Mouse (Mus musculus) lung, postnatal 36 days (tissue): ENCODE measurements at regions not wholly inside any gene's neighbourhood (a gene's known extent, or its start where the extent isn't known, plus 50 kb on each side); places are given as distances from the start of the nearest gene placed in this dataset.

Experiments used
- DNase-seq: peaks from one replicate; pipeline ENCODE4 v3.0.0; 2022; ENCODE audit warnings: mixed read lengths

DNA sequence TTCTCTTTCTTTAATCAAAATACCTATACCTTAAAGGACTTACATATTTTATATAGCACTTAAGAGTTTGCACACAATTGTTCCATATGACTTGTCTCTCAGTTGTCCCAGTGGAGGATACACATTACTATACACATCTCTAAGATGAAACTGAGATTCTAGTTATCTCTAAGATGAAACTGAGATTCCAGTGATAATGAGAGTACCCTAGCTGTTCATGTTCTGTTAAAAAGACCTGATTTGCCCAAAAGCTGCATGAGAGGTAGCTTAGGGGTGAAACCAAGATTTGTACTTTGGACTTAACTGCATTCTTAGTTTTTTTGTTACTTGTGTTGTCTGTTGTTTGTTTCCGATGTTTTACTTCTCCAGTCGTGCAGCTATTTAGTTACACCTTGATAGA lies 320.3 kb upstream of the Ldb2 start:
- DNase-seq: no peak

DNA sequence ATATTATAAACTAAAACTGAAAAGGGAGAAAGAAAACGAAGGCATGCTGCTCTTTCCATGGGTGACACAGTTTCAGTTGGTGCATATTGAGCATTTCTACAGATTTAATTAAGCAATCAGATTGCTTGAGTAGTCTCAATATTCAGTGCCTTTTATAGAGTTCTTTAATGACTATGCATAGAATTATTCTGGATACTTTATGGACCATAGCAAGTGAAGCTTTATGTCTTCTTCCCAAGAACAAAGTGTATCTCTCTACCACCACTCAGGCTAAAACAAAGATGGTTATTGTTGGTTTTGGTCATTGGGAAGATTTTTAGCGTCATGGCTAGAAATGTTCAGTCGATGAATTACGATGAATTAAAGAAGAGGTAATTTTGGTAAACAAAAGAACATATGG lies 311.8 kb upstream of the Ldb2 start:
- DNase-seq: no peak

GRCm38 (mm10) chr5:45110797-45111196 lies 311.3 kb upstream of the Ldb2 start:
- DNase-seq: no peak

GRCm38 (mm10) chr5:45105236-45105816 lies 305.8 kb upstream of the Ldb2 start:
- DNase-seq: no peak

DNA sequence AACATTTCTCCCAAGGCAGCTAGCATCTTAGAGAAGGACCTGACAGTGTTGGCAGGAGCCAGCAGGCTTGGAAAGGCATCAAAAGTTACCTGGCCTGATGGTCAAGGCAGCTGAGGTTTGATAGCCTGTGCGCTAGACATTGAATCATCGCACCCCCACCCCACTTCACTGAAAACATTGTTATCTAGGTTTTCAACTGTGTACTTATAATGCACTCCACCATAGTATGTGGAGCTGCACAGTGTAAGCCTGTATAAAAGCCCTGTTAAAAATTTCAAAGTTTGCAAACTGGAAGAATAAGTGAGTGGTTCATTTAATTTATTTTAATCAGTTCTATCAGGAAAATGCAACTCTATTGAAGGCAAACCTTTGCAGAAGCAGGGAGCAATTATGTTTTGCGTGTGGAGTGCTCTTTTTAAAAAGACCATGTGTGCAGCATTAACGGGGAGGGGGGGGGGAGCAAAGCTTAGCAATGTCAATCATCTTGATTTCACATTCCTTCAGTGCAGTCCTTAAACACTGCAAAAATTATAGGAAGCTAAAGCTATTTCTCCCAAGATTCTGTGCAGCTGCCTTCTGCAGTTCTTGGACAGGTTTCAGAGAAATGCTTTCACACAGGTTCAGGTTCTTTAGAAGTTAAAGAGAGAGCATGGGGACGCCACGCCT lies 304.4 kb upstream of the Ldb2 start:
- no peak for DNase-seq

- no peak for DNase-seq
Measured at GRCm38 (mm10) chr5:45102661-45103060, 303.2 kb upstream of the Ldb2 start.

DNA sequence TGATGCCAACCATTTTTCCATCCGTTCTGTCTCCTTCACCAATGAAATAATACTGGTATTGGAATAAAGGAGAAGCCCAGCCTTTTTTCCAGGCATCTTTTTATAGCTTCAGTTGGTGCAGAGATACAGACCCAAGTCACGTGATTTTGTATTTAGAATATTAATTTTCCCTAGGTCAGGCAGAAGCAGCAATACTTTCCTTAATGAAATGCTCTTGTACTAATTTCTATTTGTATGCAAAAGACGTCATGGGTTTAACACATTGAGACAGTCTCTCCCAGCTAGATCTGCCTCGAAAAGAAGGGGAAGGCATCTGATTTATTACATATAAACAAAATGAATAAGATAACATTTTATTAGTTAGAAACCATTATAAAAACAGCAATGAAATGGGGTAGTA lies 302.3 kb upstream of the Ldb2 start:
- DNase-seq: no peak

GRCm38 (mm10) chr5:45099082-45099481 lies 299.6 kb upstream of the Ldb2 start:
- DNase-seq: peak; percentile 15

GRCm38 (mm10) chr5:45097941-45098340 lies 298.5 kb upstream of the Ldb2 start:
- peak; percentile 62 for DNase-seq

GRCm38 (mm10) chr5:45084741-45085140 lies 285.3 kb upstream of the Ldb2 start:
- peak; percentile 26 for DNase-seq

- DNase-seq: no peak
Measured at GRCm38 (mm10) chr5:45082601-45083000, 283.1 kb upstream of the Ldb2 start.

DNA sequence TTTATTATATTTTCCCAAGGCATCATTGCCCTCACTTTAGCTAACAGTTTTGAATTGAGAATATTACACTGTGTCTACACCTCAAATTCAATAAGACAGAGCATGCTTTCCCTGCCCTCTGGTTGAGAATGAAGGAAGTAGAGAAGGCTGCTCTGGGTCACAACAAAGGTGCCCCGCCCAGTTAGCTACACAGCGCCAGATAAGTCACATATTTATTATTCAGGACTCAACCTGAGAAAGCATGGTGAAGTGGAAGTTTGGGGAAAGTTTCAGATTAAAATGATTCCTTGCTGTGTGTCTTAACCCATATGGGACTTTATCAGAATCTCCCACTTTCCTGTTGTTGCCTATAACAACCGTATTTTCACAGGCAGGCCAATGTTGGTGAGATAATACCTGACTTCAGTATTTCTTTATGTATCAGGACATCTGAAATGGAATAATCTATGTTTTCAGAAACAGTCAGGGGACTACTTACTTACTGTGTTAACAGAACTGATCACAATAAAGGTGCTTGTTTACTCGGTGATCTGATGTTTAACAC lies 276.9 kb upstream of the Ldb2 start:
- no peak for DNase-seq

GRCm38 (mm10) chr5:45075195-45075594 lies 275.7 kb upstream of the Ldb2 start:
- DNase-seq: no peak

DNA sequence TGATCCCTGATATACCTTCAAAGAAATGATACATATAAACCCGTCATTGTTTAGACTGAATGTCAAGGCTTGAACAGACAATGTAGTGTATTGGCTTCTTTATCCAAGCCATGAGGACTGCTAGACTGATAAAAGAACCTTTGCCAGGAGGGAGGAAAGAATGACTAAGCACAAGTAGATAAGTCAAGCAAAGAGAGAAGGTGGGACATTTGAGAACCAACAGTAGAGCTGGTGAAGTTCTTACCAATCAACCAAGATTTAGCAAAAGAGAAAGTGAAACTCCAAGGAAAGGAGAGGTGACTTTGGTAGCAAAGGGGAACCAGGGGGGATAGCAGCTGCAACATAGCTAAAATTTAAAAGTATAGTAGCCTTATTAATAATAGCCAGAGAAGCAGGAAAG lies 273.0 kb upstream of the Ldb2 start:
- DNase-seq: no peak

DNA sequence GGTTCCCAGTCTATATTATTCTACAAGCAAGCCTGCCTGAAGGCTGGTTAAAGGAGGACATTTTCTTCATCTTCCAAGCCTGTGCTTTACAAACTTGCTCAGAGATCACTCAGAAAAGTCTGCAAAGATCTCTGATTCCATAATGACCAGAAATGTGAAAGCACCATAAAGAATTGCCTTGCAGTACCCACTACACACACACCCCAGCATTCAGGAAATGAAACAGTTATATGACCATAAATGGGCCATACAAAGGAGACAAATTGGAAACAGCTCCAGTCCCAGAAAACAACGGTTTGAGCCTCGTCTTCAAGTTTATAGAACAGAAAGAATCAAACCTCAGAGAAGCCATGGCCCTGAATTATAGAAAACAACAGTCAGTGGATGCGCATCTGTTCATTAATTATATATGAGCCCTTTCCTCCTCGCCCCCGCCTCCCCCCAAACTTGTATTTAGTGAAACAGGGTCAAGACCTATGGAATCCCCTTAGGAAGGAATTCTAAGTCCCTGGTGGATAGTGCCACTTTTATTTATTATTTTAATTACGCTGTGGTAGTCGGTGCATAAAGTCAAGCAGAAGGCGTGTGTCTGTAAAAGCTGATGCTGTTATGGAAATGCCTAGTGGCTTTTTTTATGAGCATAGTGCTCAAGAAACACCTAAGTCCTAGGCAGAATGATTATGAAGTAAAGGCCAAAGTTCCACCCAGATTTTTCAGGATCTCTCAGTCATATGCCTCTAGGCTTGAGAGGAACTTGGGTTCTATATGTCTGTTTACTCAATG lies 266.6 kb upstream of the Ldb2 start:
- DNase-seq: no peak

GRCm38 (mm10) chr5:45062567-45062966 lies 263.1 kb upstream of the Ldb2 start:
- no peak for DNase-seq

DNA sequence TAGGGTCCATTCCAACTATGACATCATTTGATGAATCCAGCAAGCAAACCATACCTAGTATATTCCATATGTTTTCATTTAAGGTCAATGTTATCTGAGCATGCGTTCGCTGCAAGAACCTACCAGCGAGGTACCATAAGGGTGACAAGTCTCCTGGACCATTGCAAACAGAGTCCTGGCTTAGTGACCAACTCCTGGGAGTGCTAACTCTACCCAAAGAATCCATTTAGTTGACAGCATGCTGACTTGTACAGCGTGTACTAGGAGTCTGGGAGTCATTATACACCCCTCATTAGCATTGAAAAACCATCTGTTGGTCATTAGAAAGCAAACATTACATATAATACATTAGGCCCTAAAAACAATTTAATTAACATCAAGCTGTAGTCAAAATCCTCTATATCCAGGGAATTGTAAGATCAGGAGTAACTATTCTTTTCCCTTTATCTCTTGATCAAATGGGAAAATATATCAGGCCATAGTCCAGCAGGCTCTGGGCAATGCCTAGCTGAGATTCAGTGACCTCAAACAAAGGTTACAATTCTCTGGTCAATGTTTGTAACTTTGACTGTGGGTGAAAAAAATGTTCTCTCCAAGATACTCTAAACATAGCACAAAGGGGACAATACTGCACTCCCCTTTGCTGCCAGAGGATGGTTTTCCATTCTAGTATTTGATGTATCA lies 255.9 kb upstream of the Ldb2 start:
- DNase-seq: no peak

GRCm38 (mm10) chr5:45049410-45049809 lies 249.9 kb upstream of the Ldb2 start:
- no peak for DNase-seq

DNA sequence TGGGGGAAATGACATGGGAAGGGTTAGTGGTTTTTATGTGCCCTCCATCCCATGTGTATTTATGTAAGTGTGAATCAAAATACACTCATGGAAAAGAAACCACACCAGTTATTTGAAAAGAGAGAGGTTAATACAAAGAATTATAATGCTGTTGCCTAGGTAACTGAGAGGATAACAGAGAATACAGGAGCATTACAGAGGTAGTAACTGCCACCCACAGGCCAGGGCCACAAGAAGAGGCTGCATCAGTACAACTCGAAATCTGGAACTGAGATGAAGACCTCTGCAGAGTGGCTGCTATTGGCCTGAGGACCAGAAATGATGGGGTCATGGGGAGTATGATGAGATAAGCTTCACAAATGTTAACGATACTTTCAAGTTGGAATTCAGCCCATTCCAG lies 243.4 kb upstream of the Ldb2 start:
- DNase-seq: no peak

DNA sequence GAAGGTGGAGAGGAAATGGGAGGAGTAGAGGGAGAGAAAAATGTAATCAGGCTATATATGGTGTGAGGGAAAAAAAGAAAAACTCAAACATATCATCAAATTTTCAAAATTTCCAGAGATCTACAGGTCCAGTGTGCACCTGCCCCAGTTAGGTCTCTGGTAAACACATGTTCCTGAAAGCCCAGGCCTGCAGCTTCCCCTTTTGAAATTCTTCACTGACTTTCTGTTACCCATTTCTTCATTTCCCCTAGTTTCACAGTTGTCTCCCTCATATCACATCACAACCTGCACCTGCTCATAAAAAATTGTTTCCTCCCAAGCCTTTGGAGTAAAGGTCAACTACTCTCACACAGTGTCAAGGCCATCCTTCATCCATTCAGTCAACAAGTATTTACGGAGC lies 236.9 kb upstream of the Ldb2 start:
- DNase-seq: no peak

DNA sequence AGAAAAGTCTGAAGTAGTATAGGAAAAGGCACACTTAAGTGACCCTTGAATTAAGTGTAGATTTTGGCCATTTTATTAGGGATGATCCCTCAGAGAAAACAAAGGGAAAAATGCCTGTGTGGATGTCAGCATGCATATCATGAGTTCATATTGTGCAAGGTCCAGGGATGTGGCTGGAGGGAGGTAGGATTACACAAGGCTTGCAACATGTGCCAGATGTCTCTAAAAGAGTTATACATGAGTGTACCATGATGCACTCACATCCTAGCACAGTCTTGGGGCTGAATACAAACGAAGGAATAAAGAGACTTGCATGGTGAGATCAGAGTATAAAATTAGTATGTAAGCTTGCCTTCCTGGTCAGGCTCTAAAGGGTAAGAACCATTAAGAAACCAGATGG lies 233.7 kb upstream of the Ldb2 start:
- no peak for DNase-seq

DNA sequence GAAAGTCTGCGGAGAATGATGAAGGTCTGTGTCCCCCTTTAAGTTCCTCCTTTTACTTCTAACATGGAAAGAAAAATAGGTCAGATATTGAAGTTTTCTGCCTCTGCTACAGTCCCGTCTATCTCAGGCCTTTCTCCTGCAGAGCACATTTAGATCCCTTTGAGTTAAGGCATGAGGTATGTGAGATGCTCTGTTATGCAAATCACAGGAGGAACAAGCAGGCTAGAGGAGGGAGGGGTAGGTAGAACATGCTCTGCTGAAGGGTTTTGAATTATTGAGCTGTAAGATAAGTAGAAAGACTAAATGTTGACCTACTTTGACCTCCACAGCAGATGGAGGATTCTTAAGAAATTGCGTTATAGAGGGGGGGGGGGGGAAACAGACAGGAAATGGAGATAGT lies 228.4 kb upstream of the Ldb2 start:
- no peak for DNase-seq

- no peak for DNase-seq
Measured at GRCm38 (mm10) chr5:45025383-45025782, 225.9 kb upstream of the Ldb2 start.
